Mouse (Mus musculus): ENCODE results near the gene Aprt.

Gene Aprt

GRCm38 (mm10) chr8:122556030-122557009 is 20.4 kb downstream of the Aprt start:
- TF ChIP-seq GATA4 (IDR thresholded peaks at IDR 0.05; ENCODE audit: insufficient replicate concordance, low read length), result no peak

- no peak for TF ChIP-seq GATA4 (IDR thresholded peaks at IDR 0.05; ENCODE audit: insufficient replicate concordance, low read length)
Observed at GRCm38 (mm10) chr8:122554786-122555185, 21.9 kb downstream of the Aprt start.

- TF ChIP-seq GATA4 (IDR thresholded peaks at IDR 0.05; ENCODE audit: insufficient replicate concordance, low read length), result no peak
Observed at GRCm38 (mm10) chr8:122551265-122552051, 25.3 kb downstream of the Aprt start, which contains the start of gene Piezo1. Gene Piezo1, minus strand, starts transcription at chr8:122551329.

- no peak for TF ChIP-seq GATA4 (IDR thresholded peaks at IDR 0.05; ENCODE audit: insufficient replicate concordance, low read length)
Observed at GRCm38 (mm10) chr8:122550995-122551264, 25.8 kb downstream of the Aprt start.

GRCm38 (mm10) chr8:122550234-122550994 is 26.3 kb downstream of the Aprt start:
- TF ChIP-seq GATA4 (IDR thresholded peaks at IDR 0.05; ENCODE audit: insufficient replicate concordance, low read length), result no peak

GRCm38 (mm10) chr8:122548891-122549439 is 27.7 kb downstream of the Aprt start:
- TF ChIP-seq GATA4 (IDR thresholded peaks at IDR 0.05; ENCODE audit: insufficient replicate concordance, low read length), result no peak

- no peak for TF ChIP-seq GATA4 (IDR thresholded peaks at IDR 0.05; ENCODE audit: insufficient replicate concordance, low read length)
Observed at GRCm38 (mm10) chr8:122548331-122548730, 28.4 kb downstream of the Aprt start.

GRCm38 (mm10) chr8:122547815-122548214 is 28.9 kb downstream of the Aprt start:
- TF ChIP-seq GATA4 (IDR thresholded peaks at IDR 0.05; ENCODE audit: insufficient replicate concordance, low read length), result no peak

GRCm38 (mm10) chr8:122546811-122547453 is 29.8 kb downstream of the Aprt start:
- TF ChIP-seq GATA4 (IDR thresholded peaks at IDR 0.05; ENCODE audit: insufficient replicate concordance, low read length), result peak; percentile 16; the same call in 1 of the 2 replicates

- no peak for TF ChIP-seq GATA4 (IDR thresholded peaks at IDR 0.05; ENCODE audit: insufficient replicate concordance, low read length)
Observed at GRCm38 (mm10) chr8:122546066-122546755, 30.5 kb downstream of the Aprt start.

- TF ChIP-seq GATA4 (IDR thresholded peaks at IDR 0.05; ENCODE audit: insufficient replicate concordance, low read length), result no peak
Observed at GRCm38 (mm10) chr8:122544138-122544537, 32.6 kb downstream of the Aprt start.

GRCm38 (mm10) chr8:122538310-122539076 is 38.2 kb downstream of the Aprt start:
- TF ChIP-seq GATA4 (IDR thresholded peaks at IDR 0.05; ENCODE audit: insufficient replicate concordance, low read length), result no peak

- TF ChIP-seq GATA4 (IDR thresholded peaks at IDR 0.05; ENCODE audit: insufficient replicate concordance, low read length), result no peak
Observed at GRCm38 (mm10) chr8:122537812-122538211, 38.9 kb downstream of the Aprt start.

Measured in liver, adult (tissue).